Mouse (Mus musculus) ES-E14 (cell line): ENCODE data around the gene Akap1.

Experiments
- CHD2 ChIP-seq: IDR thresholded peaks from 2 replicates; pipeline ENCODE4 v1.6.1; 2014; ENCODE audit warnings: mild to moderate bottlenecking, low read depth, low read length, inconsistent platforms
- HCFC1 ChIP-seq: IDR thresholded peaks from 2 replicates; pipeline ENCODE4 v1.6.1; 2012; ENCODE audit warnings: low read length, inconsistent platforms, borderline replicate concordance; ENCODE audit not compliant: insufficient read depth
- MAFK ChIP-seq: IDR thresholded peaks from 2 replicates; pipeline ENCODE4 v1.6.1; 2014; ENCODE audit warnings: mild to moderate bottlenecking, low read depth, low read length, inconsistent platforms; ENCODE audit not compliant: insufficient read depth
- ZC3H11A ChIP-seq: IDR thresholded peaks from 2 replicates; pipeline ENCODE4 v1.6.1; 2012; ENCODE audit warnings: low read depth, mild to moderate bottlenecking, inconsistent platforms, low read length, borderline replicate concordance
- ZNF384 ChIP-seq: IDR thresholded peaks from 2 replicates; pipeline ENCODE4 v1.6.1; 2012; ENCODE audit warnings: low read depth, low read length, inconsistent platforms

DNA sequence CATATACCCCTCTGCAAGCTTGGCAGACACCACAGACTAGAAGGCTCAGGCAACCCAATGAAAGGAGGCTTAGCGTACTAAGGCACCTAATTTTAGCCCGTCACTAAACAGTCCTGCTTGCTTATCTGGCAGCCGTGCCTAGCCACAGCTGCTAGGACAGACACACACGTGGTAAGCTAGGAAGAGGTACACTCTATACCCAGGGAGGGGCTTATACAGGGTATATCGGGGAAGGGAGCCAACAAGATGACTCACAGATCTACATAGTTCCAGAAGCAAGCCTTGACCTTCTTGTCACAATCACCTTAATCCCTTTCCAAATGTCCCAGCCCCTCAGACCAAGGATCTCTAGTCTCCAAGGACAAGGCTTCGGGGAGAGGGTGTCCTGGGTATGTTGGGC is 23.0 kb downstream of the Akap1 start:
- TF ChIP-seq MAFK = no peak
- no peak for TF ChIP-seq HCFC1
- no peak for TF ChIP-seq ZC3H11A
- TF ChIP-seq ZNF384 = no peak
- TF ChIP-seq CHD2 = no peak
